Mouse (Mus musculus): Measurements from ENCODE around the gene Rbm42. TPM values are rescaled to one million over a fixed set of nuclear protein-coding genes. Genes with fewer than 3 reads are reported as not detected.

Gene Rbm42
- total and polyA plus RNA-seq, 3 experiments, result 29.1 to 51.3 (median 47.7) TPM

GRCm38 (mm10) chr7:30681897-30682296 is 31.8 kb upstream of the Rbm42 start:
- intact Hi-C loops (cut with DNase I), result no loop called here
- WGBS, result 40% methylated on average over 5 of the region's 5 CpGs
- Histone ChIP-seq H3K27me3 (ENCODE audit: control insufficient read depth, insufficient read depth, low read length) (no peaks in the 10 kb centered on the region), H3K79me2 (replicated peaks; ENCODE audit: control insufficient read depth, insufficient read depth, low read length) (no peaks in the 10 kb centered on the region), H3K4me3 (no peak overlapping the region), H3K27ac (peak overlapping the region; percentile 71), H3K9ac (ENCODE audit: low read depth, low read length) (no peak overlapping the region), H3K4me1 (ENCODE audit: control insufficient read depth, insufficient read depth, low read length) (no peaks in the 10 kb centered on the region), H3K36me3 (ENCODE audit: control insufficient read depth, insufficient read depth, low read length) (no peaks in the 10 kb centered on the region)
- TF ChIP-seq EP300 (IDR thresholded peaks at IDR 0.05; ENCODE audit: insufficient read depth, low read depth, low read length), result 0 out of 2 replicates have a peak, but pooled peaks have one; percentile 16
- TF ChIP-seq CTCF (IDR thresholded peaks at IDR 0.05), result no peak
- DNase-seq, result peak; percentile 54 to 61

- Histone ChIP-seq H3K27me3 (ENCODE audit: control insufficient read depth, insufficient read depth, low read length) (no peaks in the 10 kb centered on the region), H3K4me1 (ENCODE audit: control insufficient read depth, insufficient read depth, low read length) (no peaks in the 10 kb centered on the region), H3K9ac (ENCODE audit: low read depth, low read length) (no peak overlapping the region), H3K36me3 (ENCODE audit: control insufficient read depth, insufficient read depth, low read length) (no peaks in the 10 kb centered on the region), H3K4me3 (no peak overlapping the region), H3K79me2 (replicated peaks; ENCODE audit: control insufficient read depth, insufficient read depth, low read length) (no peaks in the 10 kb centered on the region), H3K27ac (no peak overlapping the region)
- peak; percentile 29; the same call in 1 of the 2 replicates for TF ChIP-seq CTCF (IDR thresholded peaks at IDR 0.05)
- no peak for TF ChIP-seq POLR2A (IDR thresholded peaks at IDR 0.05; ENCODE audit: insufficient read depth, low read depth, low read length)
- DNase-seq, result peak; percentile 73 to 74
- WGBS, result 42% methylated on average over 5 of the region's 5 CpGs
- intact Hi-C loops (cut with DNase I), result no loop called here
These were observed 28.3 kb upstream of the Rbm42 start for GRCm38 (mm10) chr7:30678263-30678975.

- 60% methylated on average over 9 of the region's 9 CpGs for WGBS
- TF ChIP-seq POLR2A (IDR thresholded peaks at IDR 0.05; ENCODE audit: insufficient read depth, low read depth, low read length) (no peak), CTCF (IDR thresholded peaks at IDR 0.05) (no peak), EP300 (IDR thresholded peaks at IDR 0.05; ENCODE audit: insufficient read depth, low read depth, low read length) (no peak)
- intact Hi-C loops (cut with DNase I), result no loop called here
These were observed 21.4 kb upstream of the Rbm42 start, which contains the start of gene Pmis2 for GRCm38 (mm10) chr7:30671480-30671879. TSS of gene Pmis2 (minus strand) at chr7:30671605.

GRCm38 (mm10) chr7:30669229-30669628 is 19.1 kb upstream of the Rbm42 start:
- WGBS, result 41% methylated on average over 3 of the region's 3 CpGs

More at GRCm38 (mm10) chr7:30671480-30671879, 21.4 kb upstream of the Rbm42 start, which contains the start of gene Pmis2:
- no peaks in the 10 kb centered on the region for H3K79me2 ChIP-seq (replicated peaks; ENCODE audit: control insufficient read depth, insufficient read depth, low read length)
- H3K4me3 ChIP-seq, result no peak within 1 kb of the TSS
- no peaks in the 10 kb centered on the region for H3K4me1 ChIP-seq (ENCODE audit: control insufficient read depth, insufficient read depth, low read length)
- no peak within 1 kb of the TSS for H3K9ac ChIP-seq (ENCODE audit: low read depth, low read length)
- H3K27ac ChIP-seq, result no peak within 1 kb of the TSS
- no peaks in the 10 kb centered on the region for H3K36me3 ChIP-seq (ENCODE audit: control insufficient read depth, insufficient read depth, low read length)
- DNase-seq, result no peak
- H3K27me3 ChIP-seq (ENCODE audit: control insufficient read depth, insufficient read depth, low read length), result no peaks in the 10 kb centered on the region

GRCm38 (mm10) chr7:30665321-30665720 is 15.2 kb upstream of the Rbm42 start:
- no peak for DNase-seq
- intact Hi-C loops (cut with DNase I), result loop anchor here (1.0 to 10.0 kb wide), 3 partner anchors 15 to 189 kb away; partner anchors contain the start of genes Ffar3, Rbm42 and Tmem147
- TF ChIP-seq POLR2A (IDR thresholded peaks at IDR 0.05; ENCODE audit: insufficient read depth, low read depth, low read length), result no peak
- no peak for TF ChIP-seq CTCF (IDR thresholded peaks at IDR 0.05)
- Histone ChIP-seq H3K27me3 (ENCODE audit: control insufficient read depth, insufficient read depth, low read length) (no peaks in the 10 kb centered on the region), H3K27ac (peak overlapping the region; percentile 67), H3K79me2 (replicated peaks; ENCODE audit: control insufficient read depth, insufficient read depth, low read length) (no peaks in the 10 kb centered on the region), H3K4me3 (peak overlapping the region; percentile 72), H3K36me3 (ENCODE audit: control insufficient read depth, insufficient read depth, low read length) (no peaks in the 10 kb centered on the region), H3K9ac (ENCODE audit: low read depth, low read length) (peak overlapping the region; percentile 68; the same call in 1 of the 2 replicates), H3K4me1 (ENCODE audit: control insufficient read depth, insufficient read depth, low read length) (no peaks in the 10 kb centered on the region)
- 7% methylated on average over 11 of the region's 11 CpGs for WGBS

More at GRCm38 (mm10) chr7:30669229-30669628, 19.1 kb upstream of the Rbm42 start:
- no peak for DNase-seq
- H3K79me2 ChIP-seq (replicated peaks; ENCODE audit: control insufficient read depth, insufficient read depth, low read length), result no peaks in the 10 kb centered on the region
- TF ChIP-seq POLR2A (IDR thresholded peaks at IDR 0.05; ENCODE audit: insufficient read depth, low read depth, low read length), result no peak
- TF ChIP-seq EP300 (IDR thresholded peaks at IDR 0.05; ENCODE audit: insufficient read depth, low read depth, low read length), result no peak
- peak; percentile 61 for TF ChIP-seq CTCF (IDR thresholded peaks at IDR 0.05)
- no peaks in the 10 kb centered on the region for H3K36me3 ChIP-seq (ENCODE audit: control insufficient read depth, insufficient read depth, low read length)
- intact Hi-C loops (cut with DNase I), result loop anchor here (10.0 kb wide), 1 partner anchor 186 kb away; the partner anchor contains the start of gene Ffar3
- no peak overlapping the region for H3K9ac ChIP-seq (ENCODE audit: low read depth, low read length)
- no peak overlapping the region for H3K4me3 ChIP-seq
- no peak overlapping the region for H3K27ac ChIP-seq
- H3K4me1 ChIP-seq (ENCODE audit: control insufficient read depth, insufficient read depth, low read length), result no peaks in the 10 kb centered on the region
- no peaks in the 10 kb centered on the region for H3K27me3 ChIP-seq (ENCODE audit: control insufficient read depth, insufficient read depth, low read length)
